Mouse (Mus musculus) embryonic facial prominence, embryonic 11.5 days (tissue): ENCODE data around the gene Bmp10. TPM values are rescaled to one million over a fixed set of nuclear protein-coding genes. Genes with fewer than 3 reads are reported as not detected.

Experiments
- ATAC-seq: fragments of 200-750 bp; cut with Nextera tagmentation; replicated peaks from 2 replicates; pipeline ENCODE4 v1.8.0; 2017; ENCODE audit warnings: low read depth; ENCODE audit not compliant: insufficient number of reproducible peaks, low FRiP score, low TSS enrichment
- DNase-seq: peaks from one replicate; pipeline ENCODE4 v3.0.0-alpha.2; 2015; ENCODE audit warnings: low spot score
- H3K27ac ChIP-seq: fragments of 300-500 bp; sonication (generic); replicated peaks from 2 replicates; pipeline ENCODE4 v1.5.1; 2014; ENCODE audit warnings: mild to moderate bottlenecking, low read depth, low read length, control low read depth
- H3K27me3 ChIP-seq: fragments of 300-500 bp; sonication (generic); 2 replicates; pipeline ENCODE4 v1.6.1; 2014; ENCODE audit warnings: mild to moderate bottlenecking, low read length, moderate library complexity, mixed read lengths; ENCODE audit not compliant: control insufficient read depth, insufficient read depth
- H3K36me3 ChIP-seq: fragments of 300-500 bp; sonication (generic); replicated peaks from 2 replicates; pipeline ENCODE4 v1.6.1; 2014; ENCODE audit warnings: low read depth, mild to moderate bottlenecking, low read length, moderate library complexity, mixed read lengths; ENCODE audit not compliant: control insufficient read depth, insufficient read depth
- H3K4me1 ChIP-seq: fragments of 300-500 bp; sonication (generic); 2 replicates; pipeline ENCODE4 v1.6.1; 2014; ENCODE audit warnings: low read length, mixed read lengths; ENCODE audit not compliant: control insufficient read depth, insufficient read depth
- H3K4me2 ChIP-seq: fragments of 300-500 bp; sonication (generic); 2 replicates; pipeline ENCODE4 v1.6.1; 2014; ENCODE audit warnings: low read depth, mild to moderate bottlenecking, control low read depth, low read length, moderate library complexity
- H3K4me3 ChIP-seq: fragments of 300-500 bp; sonication (generic); 2 replicates; pipeline ENCODE4 v1.5.1; 2014; ENCODE audit warnings: low read depth, low read length, control low read depth
- H3K9ac ChIP-seq: fragments of 300-500 bp; sonication (generic); replicated peaks from 2 replicates; pipeline ENCODE4 v1.6.1; 2014; ENCODE audit warnings: mild to moderate bottlenecking, control low read depth, low read length
- H3K9me3 ChIP-seq: fragments of 300-500 bp; sonication (generic); replicated peaks from 2 replicates; pipeline ENCODE4 v1.6.1; 2016; ENCODE audit warnings: mild to moderate bottlenecking, low read length, inconsistent platforms, mixed read lengths; ENCODE audit not compliant: control insufficient read depth
- WGBS: fragments of 180-500 bp; shearing (Covaris S2); extraction: QIAGEN DNeasy Blood & Tissue Kit; methylation state at CpG from one replicate; pipeline ENCODE4 v1.1.7; 2014; 5-methylcytosine and 5-hydroxymethylcytosine counted together
- polyA plus RNA-seq: library from polyadenylated mRNA; unstranded; fragments of >200 nt; fragmentation: Nextera tagmentation; extraction: Ambion mirVana; gene quantifications from 2 replicates; pipeline ENCODE4 v1.2.1, GENCODE M21; 2014

Bmp10 gene
- polyA plus RNA-seq, 1 experiment from 2014 or later: not detected

DNA sequence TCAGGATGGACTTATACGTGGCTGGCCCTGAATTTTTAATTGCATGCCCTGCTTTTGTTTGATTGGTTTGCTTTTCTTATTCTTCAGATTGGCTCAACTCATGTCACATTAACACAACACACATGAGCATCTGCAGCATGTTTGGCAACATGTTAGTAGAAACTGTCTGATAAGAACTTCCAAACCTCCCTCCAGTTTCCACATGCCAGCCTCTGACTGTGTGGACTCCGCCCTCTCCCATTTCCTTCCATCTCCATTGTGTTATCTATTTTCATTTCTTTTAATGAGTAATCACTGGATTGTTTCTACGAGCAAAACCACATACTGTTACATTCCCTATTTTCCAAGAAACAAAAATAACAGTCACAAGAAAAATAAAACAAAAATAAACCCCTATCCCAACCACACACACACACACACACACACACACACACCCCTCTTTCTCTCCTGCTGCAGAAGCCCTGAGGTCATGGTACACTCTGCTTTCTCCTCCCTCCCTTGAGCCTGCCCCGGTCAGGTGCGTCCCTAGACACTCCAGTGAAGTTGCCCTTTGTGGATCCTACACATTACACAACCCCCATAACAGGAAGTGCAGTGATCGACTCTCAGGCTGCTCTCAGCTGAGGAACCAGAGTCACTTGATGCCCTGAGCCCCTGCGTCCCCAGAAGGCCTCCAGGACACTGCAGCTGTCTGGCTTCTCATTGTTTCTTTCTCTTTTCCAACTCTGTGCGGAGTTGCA, 35.2 kb upstream of the Bmp10 start:
- Histone ChIP-seq H3K27me3 (no peaks in the 10 kb centered on the region), H3K4me1 (no peaks in the 10 kb centered on the region), H3K4me2 (no peak overlapping the region), H3K9me3 (no peaks in the 10 kb centered on the region), H3K27ac (no peak overlapping the region), H3K4me3 (no peak overlapping the region), H3K9ac (no peak overlapping the region), H3K36me3 (no peaks in the 10 kb centered on the region)
- DNase-seq: no peak
- 63% methylated on average over 8 of the region's 8 CpGs for WGBS
- ATAC-seq: no peak

DNA sequence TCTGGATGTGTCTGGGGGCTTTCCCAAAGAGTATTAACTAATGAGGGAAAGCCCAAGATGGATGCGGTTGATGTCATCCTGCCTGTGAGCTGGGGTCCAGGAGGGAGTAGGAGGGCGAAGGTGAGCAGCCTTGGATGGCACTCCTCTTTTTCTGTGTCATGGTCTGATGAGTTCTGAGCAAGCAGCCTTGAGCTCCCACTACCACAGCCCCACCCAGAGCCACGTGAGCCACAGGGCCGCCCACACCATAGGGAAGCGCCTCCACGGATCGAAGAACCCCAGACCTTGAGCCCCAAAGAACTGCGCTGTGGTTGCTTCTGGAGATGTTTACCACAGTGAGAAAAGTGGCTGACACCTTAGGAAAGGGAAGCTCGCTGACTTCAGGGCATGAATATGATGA, 34.0 kb upstream of the Bmp10 start:
- ATAC-seq: no peak
- no peak overlapping the region for H3K9ac ChIP-seq

GRCm38 (mm10) chr6:87399137-87399536, 29.7 kb upstream of the Bmp10 start:
- peak; percentile 83 for DNase-seq
- whole genome bisulfite sequencing: 0% methylated on average over 5 of the region's 5 CpGs
- Histone ChIP-seq H3K9me3 (no peaks in the 10 kb centered on the region), H3K4me1 (no peaks in the 10 kb centered on the region), H3K36me3 (no peaks in the 10 kb centered on the region), H3K4me3 (no peak overlapping the region), H3K9ac (no peak overlapping the region), H3K27me3 (no peaks in the 10 kb centered on the region), H3K4me2 (no peak overlapping the region), H3K27ac (no peak overlapping the region)
- no peak for ATAC-seq

More for the DNA sequence above, 34.0 kb upstream of the Bmp10 start:
- H3K27me3 ChIP-seq: no peaks in the 10 kb centered on the region
- 89% methylated on average over 9 of the region's 9 CpGs for WGBS
- no peaks in the 10 kb centered on the region for H3K36me3 ChIP-seq
- H3K4me3 ChIP-seq: no peak overlapping the region
- H3K4me2 ChIP-seq: no peak overlapping the region
- H3K9me3 ChIP-seq: no peaks in the 10 kb centered on the region
- H3K27ac ChIP-seq: no peak overlapping the region
- DNase-seq: no peak
- no peaks in the 10 kb centered on the region for H3K4me1 ChIP-seq

- Histone ChIP-seq H3K27ac (no peak overlapping the region), H3K27me3 (no peaks in the 10 kb centered on the region), H3K9me3 (no peaks in the 10 kb centered on the region), H3K4me2 (no peak overlapping the region), H3K9ac (no peak overlapping the region), H3K4me3 (no peak overlapping the region), H3K4me1 (no peaks in the 10 kb centered on the region), H3K36me3 (no peaks in the 10 kb centered on the region)
- ATAC-seq (no peak), DNase-seq (no peak)
- 67% methylated on average over 4 of the region's 4 CpGs for WGBS
Measured at GRCm38 (mm10) chr6:87399886-87400566, 28.8 kb upstream of the Bmp10 start.

DNA sequence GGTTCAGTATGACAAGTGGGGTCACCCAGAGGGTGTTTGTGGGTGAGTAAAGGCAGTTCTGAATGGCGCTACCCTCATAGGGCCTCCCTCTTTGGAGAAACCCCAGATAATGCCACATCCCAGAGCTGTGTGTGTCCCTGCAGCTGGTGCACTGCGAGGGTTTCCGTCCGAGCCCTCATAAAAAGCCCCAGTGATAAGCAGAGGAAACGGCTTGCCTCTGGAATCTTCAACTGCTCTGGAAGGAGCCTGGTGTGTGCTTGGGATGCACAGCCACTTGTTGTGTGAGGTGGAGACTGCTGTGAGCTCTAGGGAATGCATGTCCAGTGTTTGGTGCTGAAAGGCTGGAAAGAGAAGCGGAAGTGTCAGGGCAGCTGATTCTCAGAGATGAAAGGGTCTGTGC, 27.3 kb upstream of the Bmp10 start:
- DNase-seq: no peak
- H3K9me3 ChIP-seq: no peaks in the 10 kb centered on the region
- ATAC-seq: no peak
- no peaks in the 10 kb centered on the region for H3K27me3 ChIP-seq
- H3K9ac ChIP-seq: no peak overlapping the region
- H3K4me2 ChIP-seq: no peak overlapping the region
- no peak overlapping the region for H3K4me3 ChIP-seq
- H3K36me3 ChIP-seq: no peaks in the 10 kb centered on the region
- no peaks in the 10 kb centered on the region for H3K4me1 ChIP-seq
- 69% methylated on average over 6 of the region's 6 CpGs for WGBS
- no peak overlapping the region for H3K27ac ChIP-seq

DNA sequence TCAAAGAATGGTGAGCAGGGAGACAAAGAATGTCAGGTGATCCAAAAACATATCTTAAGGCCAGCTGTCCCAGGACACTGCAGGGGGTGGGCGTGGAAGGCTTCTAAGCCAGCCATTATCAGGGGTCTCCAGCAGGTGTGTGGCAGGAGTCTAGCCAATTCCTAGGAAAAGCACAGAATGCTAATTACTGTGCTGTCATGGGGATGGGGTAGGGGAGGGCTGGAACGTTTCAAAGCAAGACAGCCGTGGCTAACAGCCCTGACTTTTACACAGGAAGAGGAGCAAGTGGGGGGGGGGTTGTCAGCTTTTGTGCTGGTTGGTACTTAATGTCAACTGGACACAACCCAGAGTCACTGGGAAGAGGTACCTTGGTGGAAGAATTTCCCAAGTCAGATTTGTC, 16.8 kb upstream of the Bmp10 start:
- Histone ChIP-seq H3K9me3 (no peaks in the 10 kb centered on the region), H3K27me3 (no peaks in the 10 kb centered on the region), H3K4me1 (no peaks in the 10 kb centered on the region), H3K9ac (no peak overlapping the region), H3K27ac (no peak overlapping the region), H3K36me3 (no peaks in the 10 kb centered on the region), H3K4me2 (no peak overlapping the region), H3K4me3 (no peak overlapping the region)
- ATAC-seq (no peak), DNase-seq (no peak)
- 34% methylated on average over 3 of the region's 3 CpGs for WGBS

GRCm38 (mm10) chr6:87422304-87422703, 6.5 kb upstream of the Bmp10 start:
- Histone ChIP-seq H3K27me3 (no peaks in the 10 kb centered on the region), H3K4me2 (no peak overlapping the region), H3K36me3 (no peaks in the 10 kb centered on the region), H3K27ac (no peak overlapping the region), H3K4me3 (no peak overlapping the region), H3K9me3 (no peaks in the 10 kb centered on the region), H3K4me1 (no peaks in the 10 kb centered on the region), H3K9ac (no peak overlapping the region)
- 85% methylated on average over 7 of the region's 7 CpGs for WGBS
- DNase-seq (no peak), ATAC-seq (no peak)

- Histone ChIP-seq H3K4me3 (no peak overlapping the region), H3K36me3 (no peaks in the 10 kb centered on the region), H3K27me3 (no peaks in the 10 kb centered on the region), H3K27ac (no peak overlapping the region), H3K4me2 (no peak overlapping the region), H3K4me1 (no peaks in the 10 kb centered on the region), H3K9me3 (no peaks in the 10 kb centered on the region), H3K9ac (no peak overlapping the region)
- WGBS: 76% methylated on average over 19 of the region's 19 CpGs
- DNase-seq (no peak), ATAC-seq (no peak)
Measured at GRCm38 (mm10) chr6:87424037-87424816, 4.6 kb upstream of the Bmp10 start.
